Mouse (Mus musculus): ENCODE measurements around the gene Ece1. TPM values are rescaled to one million over a fixed set of nuclear protein-coding genes. Genes with fewer than 3 reads are reported as not detected.

Ece1 gene
- polyA plus RNA-seq, 1 experiment from 2014 or later = 39.0 TPM

- WGBS = 84% methylated on average over 10 of the region's 10 CpGs
Observed at GRCm38 (mm10) chr4:137887337-137887992, 25.4 kb downstream of the Ece1 start.

GRCm38 (mm10) chr4:137887993-137888388, 26.0 kb downstream of the Ece1 start:
- no peak overlapping the region for H3K4me3 ChIP-seq
- peaks cover 30% of the 10 kb centered on the region for H3K4me1 ChIP-seq
- no peaks in the 10 kb centered on the region for H3K9me3 ChIP-seq
- H3K27ac ChIP-seq = no peak overlapping the region
- H3K4me2 ChIP-seq = no peak overlapping the region
- no peak for ATAC-seq (ENCODE audit: insufficient number of reproducible peaks, low FRiP score, low TSS enrichment, low read depth)
- no peak overlapping the region for H3K9ac ChIP-seq
- no peaks in the 10 kb centered on the region for H3K27me3 ChIP-seq
- WGBS = 76% methylated on average over 8 of the region's 8 CpGs
- no peaks in the 10 kb centered on the region for H3K36me3 ChIP-seq

More at GRCm38 (mm10) chr4:137887337-137887992, 25.4 kb downstream of the Ece1 start:
- H3K27me3 ChIP-seq = no peaks in the 10 kb centered on the region
- H3K4me1 ChIP-seq = peaks cover 30% of the 10 kb centered on the region
- no peak overlapping the region for H3K9ac ChIP-seq
- ATAC-seq (ENCODE audit: insufficient number of reproducible peaks, low FRiP score, low TSS enrichment, low read depth) = no peak
- H3K27ac ChIP-seq = no peak overlapping the region
- no peaks in the 10 kb centered on the region for H3K9me3 ChIP-seq
- no peaks in the 10 kb centered on the region for H3K36me3 ChIP-seq
- no peak overlapping the region for H3K4me3 ChIP-seq
- no peak overlapping the region for H3K4me2 ChIP-seq

- Histone ChIP-seq H3K27me3 (no peaks in the 10 kb centered on the region), H3K27ac (no peak overlapping the region), H3K9ac (no peak overlapping the region), H3K9me3 (no peaks in the 10 kb centered on the region), H3K4me1 (peaks cover 22% of the 10 kb centered on the region), H3K4me3 (no peak overlapping the region), H3K36me3 (no peaks in the 10 kb centered on the region), H3K4me2 (no peak overlapping the region)
- 64% methylated on average over 4 of the region's 4 CpGs for WGBS
- ATAC-seq (ENCODE audit: insufficient number of reproducible peaks, low FRiP score, low TSS enrichment, low read depth) = no peak
Observed at GRCm38 (mm10) chr4:137890596-137890995, 28.6 kb downstream of the Ece1 start.

DNA sequence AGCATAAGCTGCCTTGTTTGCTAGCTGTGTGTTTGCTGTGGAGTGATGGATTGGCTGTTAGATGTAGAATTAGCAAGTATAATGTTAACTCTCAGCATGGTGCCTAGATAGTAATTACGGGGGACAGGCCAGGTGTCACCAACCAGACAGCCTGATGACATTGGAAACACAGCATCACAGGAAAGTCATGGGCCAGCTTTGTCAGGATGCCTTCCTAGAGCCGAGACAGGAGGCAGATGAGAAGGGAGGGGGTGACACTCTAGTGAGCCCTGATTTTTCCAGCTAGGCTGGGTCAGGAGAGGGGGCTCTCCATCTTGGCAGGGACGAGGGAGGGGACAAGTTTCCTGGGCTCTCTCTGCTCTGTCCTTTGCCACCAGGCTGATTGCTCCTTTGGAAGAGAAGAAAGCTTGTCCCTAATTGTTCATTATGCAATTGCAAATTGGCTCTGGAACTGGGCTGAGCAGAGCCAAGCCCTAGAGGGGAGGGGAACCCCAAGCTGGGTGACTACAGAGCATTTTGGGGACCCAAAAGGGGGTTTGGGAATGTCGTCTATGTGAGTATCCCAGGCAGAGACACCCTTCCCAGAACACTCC, 29.6 kb downstream of the Ece1 start:
- no peaks in the 10 kb centered on the region for H3K9me3 ChIP-seq
- H3K27me3 ChIP-seq = no peaks in the 10 kb centered on the region
- no peak overlapping the region for H3K9ac ChIP-seq
- H3K4me2 ChIP-seq = no peak overlapping the region
- H3K27ac ChIP-seq = peak overlapping the region; percentile 63; the same call in 1 of the 2 replicates
- no peaks in the 10 kb centered on the region for H3K36me3 ChIP-seq
- ATAC-seq (ENCODE audit: insufficient number of reproducible peaks, low FRiP score, low TSS enrichment, low read depth) = no peak
- 17% methylated on average over 4 of the region's 4 CpGs for WGBS
- H3K4me3 ChIP-seq = no peak overlapping the region
- peaks cover 32% of the 10 kb centered on the region for H3K4me1 ChIP-seq

- peak; percentile 32 for ATAC-seq (ENCODE audit: insufficient number of reproducible peaks, low FRiP score, low TSS enrichment, low read depth)
- Histone ChIP-seq H3K4me3 (no peak overlapping the region), H3K36me3 (no peaks in the 10 kb centered on the region), H3K4me1 (peaks cover 44% of the 10 kb centered on the region), H3K4me2 (no peak overlapping the region; the same call in 1 of the 2 replicates), H3K9ac (no peak overlapping the region), H3K27ac (peak overlapping the region; percentile 63; the same call in 1 of the 2 replicates), H3K9me3 (no peaks in the 10 kb centered on the region), H3K27me3 (no peaks in the 10 kb centered on the region)
- 13% methylated on average over 11 of the region's 11 CpGs for WGBS
Observed at GRCm38 (mm10) chr4:137892713-137893242, 30.7 kb downstream of the Ece1 start.

DNA sequence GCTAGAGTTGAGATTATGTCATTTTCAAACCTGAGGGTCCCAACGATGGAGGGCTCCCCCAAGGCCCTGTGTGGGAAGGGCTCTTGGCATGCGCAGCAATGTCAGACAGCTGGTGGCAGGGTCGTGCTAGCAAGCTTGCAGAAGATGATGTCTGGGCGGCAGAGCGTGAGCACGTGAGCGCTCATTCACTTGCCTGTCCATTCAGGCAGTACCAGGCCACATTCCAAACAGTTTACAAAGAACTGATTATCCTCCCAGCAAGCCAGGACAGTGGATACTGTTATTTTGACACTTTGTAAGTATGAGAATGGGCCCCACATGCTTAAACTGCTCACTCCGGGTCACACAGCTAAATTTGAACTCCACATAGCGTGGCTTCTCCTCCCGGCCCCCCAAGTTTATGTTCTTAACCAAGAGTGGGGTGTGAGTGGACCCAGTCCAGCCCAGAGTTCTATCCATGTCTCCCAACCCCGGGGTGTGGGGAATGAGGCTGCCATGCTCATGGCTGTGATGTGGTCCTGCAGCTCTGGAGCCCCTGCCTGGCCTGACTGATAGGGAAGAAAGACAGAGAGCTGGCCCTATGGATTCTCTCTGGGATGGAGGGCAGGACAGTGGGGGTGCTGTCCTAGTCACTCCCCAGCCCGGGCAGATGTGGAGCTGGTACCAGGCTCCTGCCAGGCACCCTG, 34.7 kb downstream of the Ece1 start:
- ATAC-seq (ENCODE audit: insufficient number of reproducible peaks, low FRiP score, low TSS enrichment, low read depth) = peak; percentile 23; the same call in 1 of the 2 replicates
- Histone ChIP-seq H3K4me2 (0 out of 2 replicates have a peak overlapping the region, but pooled peaks have one; percentile 11), H3K9ac (no peak overlapping the region), H3K36me3 (no peaks in the 10 kb centered on the region), H3K4me3 (no peak overlapping the region), H3K9me3 (no peaks in the 10 kb centered on the region), H3K4me1 (peaks cover 57% of the 10 kb centered on the region), H3K27ac (peak overlapping the region; percentile 71), H3K27me3 (no peaks in the 10 kb centered on the region)
- 25% methylated on average over 12 of the region's 12 CpGs for WGBS

- Histone ChIP-seq H3K9ac (no peak overlapping the region), H3K4me3 (no peak overlapping the region), H3K4me2 (0 out of 2 replicates have a peak overlapping the region, but pooled peaks have one; percentile 11), H3K27me3 (no peaks in the 10 kb centered on the region), H3K4me1 (peaks cover 52% of the 10 kb centered on the region), H3K36me3 (no peaks in the 10 kb centered on the region), H3K9me3 (no peaks in the 10 kb centered on the region), H3K27ac (peak overlapping the region; percentile 71)
- 9% methylated on average over 8 of the region's 8 CpGs for WGBS
- peak; percentile 53; the same call in 1 of the 2 replicates for ATAC-seq (ENCODE audit: insufficient number of reproducible peaks, low FRiP score, low TSS enrichment, low read depth)
Observed at GRCm38 (mm10) chr4:137897298-137897612, 35.2 kb downstream of the Ece1 start.

- Histone ChIP-seq H3K4me3 (no peak overlapping the region), H3K27ac (no peak overlapping the region), H3K36me3 (no peaks in the 10 kb centered on the region), H3K27me3 (no peaks in the 10 kb centered on the region), H3K9ac (no peak overlapping the region), H3K4me1 (peaks cover 47% of the 10 kb centered on the region), H3K4me2 (no peak overlapping the region), H3K9me3 (no peaks in the 10 kb centered on the region)
- WGBS = 68% methylated on average over 7 of the region's 7 CpGs
- no peak for ATAC-seq (ENCODE audit: insufficient number of reproducible peaks, low FRiP score, low TSS enrichment, low read depth)
Observed at GRCm38 (mm10) chr4:137898490-137898889, 36.5 kb downstream of the Ece1 start.

GRCm38 (mm10) chr4:137902268-137902667, 40.2 kb downstream of the Ece1 start:
- no peaks in the 10 kb centered on the region for H3K27me3 ChIP-seq
- H3K9ac ChIP-seq = no peak overlapping the region
- no peak overlapping the region for H3K27ac ChIP-seq
- H3K4me1 ChIP-seq = peaks cover 33% of the 10 kb centered on the region
- no peak overlapping the region for H3K4me3 ChIP-seq
- no peaks in the 10 kb centered on the region for H3K9me3 ChIP-seq
- 64% methylated on average over 13 of the region's 13 CpGs for WGBS
- no peak overlapping the region for H3K4me2 ChIP-seq
- no peaks in the 10 kb centered on the region for H3K36me3 ChIP-seq
- ATAC-seq (ENCODE audit: insufficient number of reproducible peaks, low FRiP score, low TSS enrichment, low read depth) = no peak

DNA sequence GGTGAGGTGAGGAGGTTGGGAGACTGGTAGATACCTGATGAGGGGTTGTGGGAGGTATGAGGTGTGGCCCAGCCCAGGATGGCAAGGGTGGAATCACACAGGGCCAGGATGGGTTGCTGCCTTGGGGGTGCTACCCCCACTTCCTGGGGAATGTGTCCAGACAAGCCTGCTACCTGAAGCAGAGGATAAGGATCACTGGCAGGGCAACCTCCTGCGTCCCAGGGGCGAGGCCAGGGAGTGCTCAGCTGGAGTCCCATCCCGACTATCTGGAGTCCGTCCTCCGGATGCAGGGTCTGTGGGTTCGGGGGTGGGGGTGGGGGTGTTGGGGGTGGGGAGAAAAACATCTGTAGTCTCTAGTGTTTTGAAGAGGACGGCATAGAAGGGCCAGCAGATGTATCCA, 40.8 kb downstream of the Ece1 start:
- Histone ChIP-seq H3K27me3 (no peaks in the 10 kb centered on the region), H3K36me3 (no peaks in the 10 kb centered on the region), H3K27ac (no peak overlapping the region), H3K4me3 (no peak overlapping the region), H3K9me3 (no peaks in the 10 kb centered on the region), H3K4me2 (no peak overlapping the region), H3K9ac (no peak overlapping the region), H3K4me1 (peaks cover 30% of the 10 kb centered on the region)
- 33% methylated on average over 7 of the region's 7 CpGs for WGBS
- ATAC-seq (ENCODE audit: insufficient number of reproducible peaks, low FRiP score, low TSS enrichment, low read depth) = no peak

- Histone ChIP-seq H3K36me3 (no peaks in the 10 kb centered on the region), H3K4me3 (no peak overlapping the region), H3K4me2 (no peak overlapping the region), H3K27ac (no peak overlapping the region), H3K27me3 (no peaks in the 10 kb centered on the region), H3K9ac (no peak overlapping the region), H3K4me1 (peaks cover 30% of the 10 kb centered on the region), H3K9me3 (no peaks in the 10 kb centered on the region)
- ATAC-seq (ENCODE audit: insufficient number of reproducible peaks, low FRiP score, low TSS enrichment, low read depth) = no peak
- WGBS = 33% methylated on average over 13 of the region's 13 CpGs
Observed at GRCm38 (mm10) chr4:137904956-137905551, 43.0 kb downstream of the Ece1 start.
